Mouse (Mus musculus) embryonic facial prominence, embryonic 14.5 days (tissue): Measurements from ENCODE around the gene Tert. TPM values are rescaled to one million over a fixed set of nuclear protein-coding genes. Genes with fewer than 3 reads are reported as not detected.

Experiments
- ATAC-seq: fragments of 200-750 bp; cut with Nextera tagmentation; 2 replicates; pipeline ENCODE4 v1.8.0; 2017; ENCODE audit warnings: low read depth, moderate number of reproducible peaks, moderate TSS enrichment
- DNase-seq: peaks from one replicate; pipeline ENCODE4 v3.0.0-alpha.2; 2015; ENCODE audit warnings: low spot score
- H3K27ac ChIP-seq: fragments of 300-500 bp; sonication (generic); replicated peaks from 2 replicates; pipeline ENCODE4 v1.5.1; 2014; ENCODE audit warnings: low read depth, mild to moderate bottlenecking, low read length, moderate library complexity
- H3K27me3 ChIP-seq: fragments of 300-500 bp; sonication (generic); replicated peaks from 2 replicates; pipeline ENCODE4 v1.6.1; 2014; ENCODE audit warnings: low read length; ENCODE audit not compliant: control insufficient read depth, insufficient read depth
- H3K36me3 ChIP-seq: fragments of 300-500 bp; sonication (generic); 2 replicates; pipeline ENCODE4 v1.6.1; 2014; ENCODE audit warnings: low read length, mixed read lengths; ENCODE audit not compliant: control insufficient read depth, insufficient read depth
- H3K4me1 ChIP-seq: fragments of 300-500 bp; sonication (generic); 2 replicates; pipeline ENCODE4 v1.6.1; 2014; ENCODE audit warnings: antibody characterized with exemption, low read length; ENCODE audit not compliant: control insufficient read depth, insufficient read depth
- H3K4me2 ChIP-seq: fragments of 300-500 bp; sonication (generic); 2 replicates; pipeline ENCODE4 v1.6.1; 2014; ENCODE audit warnings: low read depth, mild to moderate bottlenecking, low read length, moderate library complexity, mixed read lengths
- H3K4me3 ChIP-seq: fragments of 300-500 bp; sonication (generic); 2 replicates; pipeline ENCODE4 v1.5.1; 2014; ENCODE audit warnings: low read depth, mild to moderate bottlenecking, low read length
- H3K9ac ChIP-seq: fragments of 300-500 bp; sonication (generic); 2 replicates; pipeline ENCODE4 v1.6.1; 2014; ENCODE audit warnings: low read depth, mild to moderate bottlenecking, low read length, moderate library complexity, mixed read lengths
- H3K9me3 ChIP-seq: fragments of 300-500 bp; sonication (generic); 2 replicates; pipeline ENCODE4 v1.6.1; 2016; ENCODE audit warnings: low read length; ENCODE audit not compliant: control insufficient read depth
- WGBS: fragments of 180-500 bp; shearing (Covaris S2); extraction: QIAGEN DNeasy Blood & Tissue Kit; methylation state at CpG from one replicate; pipeline ENCODE4 v1.1.7; 2014; 5-methylcytosine and 5-hydroxymethylcytosine counted together
- polyA plus RNA-seq: library from polyadenylated mRNA; unstranded; fragments of >200 nt; fragmentation: Nextera tagmentation; extraction: Ambion mirVana; gene quantifications from 2 replicates; pipeline ENCODE4 v1.2.1, GENCODE M21; 2014

Tert gene
- polyA plus RNA-seq, 1 experiment from 2014 or later = 2.2 TPM

GRCm38 (mm10) chr13:73682226-73682625, 55.5 kb downstream of the Tert start:
- no peak for ATAC-seq
- no peak for DNase-seq
- Histone ChIP-seq H3K27me3 (no peaks in the 10 kb centered on the region), H3K9ac (no peak overlapping the region), H3K4me2 (no peak overlapping the region), H3K4me3 (no peak overlapping the region), H3K36me3 (no peaks in the 10 kb centered on the region), H3K27ac (no peak overlapping the region), H3K9me3 (no peaks in the 10 kb centered on the region), H3K4me1 (no peaks in the 10 kb centered on the region)
- 91% methylated on average over 2 of the region's 2 CpGs for WGBS

- no peaks in the 10 kb centered on the region for H3K9me3 ChIP-seq
- H3K4me1 ChIP-seq = no peaks in the 10 kb centered on the region
- H3K4me2 ChIP-seq = no peak overlapping the region
- WGBS = 78% methylated on average over 11 of the region's 11 CpGs
- H3K27me3 ChIP-seq = no peaks in the 10 kb centered on the region
- H3K27ac ChIP-seq = no peak overlapping the region
- no peaks in the 10 kb centered on the region for H3K36me3 ChIP-seq
- no peak overlapping the region for H3K4me3 ChIP-seq
- ATAC-seq (no peak), DNase-seq (peak; percentile 2)
- no peak overlapping the region for H3K9ac ChIP-seq
These were observed 57.0 kb downstream of the Tert start for GRCm38 (mm10) chr13:73683682-73684081.

DNA sequence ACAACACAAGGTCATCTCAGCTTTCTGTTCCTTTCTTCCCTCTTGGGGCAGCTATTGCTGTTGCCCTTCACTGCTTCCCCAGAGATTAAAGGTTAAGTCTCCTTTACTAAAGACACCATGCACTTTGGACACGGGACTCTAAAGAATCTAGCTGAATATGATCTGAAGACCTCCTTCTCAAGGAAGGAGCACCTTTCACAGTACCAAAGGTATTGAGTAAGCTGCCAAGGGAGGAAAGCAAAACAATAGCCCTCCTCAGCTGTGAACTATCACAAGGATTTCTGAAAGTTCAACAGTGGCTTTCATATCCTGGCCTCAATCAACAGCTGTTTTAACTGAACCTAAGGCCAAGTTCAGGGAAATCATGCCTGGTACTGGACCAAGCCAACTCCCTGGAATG, 57.7 kb downstream of the Tert start:
- WGBS = 65% methylated on average over 1 of the region's 1 CpGs
- H3K27ac ChIP-seq = no peak overlapping the region
- ATAC-seq (no peak), DNase-seq (no peak)
- no peak overlapping the region for H3K4me2 ChIP-seq
- H3K4me3 ChIP-seq = no peak overlapping the region
- H3K4me1 ChIP-seq = no peaks in the 10 kb centered on the region
- no peaks in the 10 kb centered on the region for H3K27me3 ChIP-seq
- no peak overlapping the region for H3K9ac ChIP-seq
- no peaks in the 10 kb centered on the region for H3K36me3 ChIP-seq
- no peaks in the 10 kb centered on the region for H3K9me3 ChIP-seq

- Histone ChIP-seq H3K9ac (no peak overlapping the region), H3K9me3 (no peaks in the 10 kb centered on the region), H3K4me2 (no peak overlapping the region), H3K36me3 (no peaks in the 10 kb centered on the region), H3K4me3 (no peak overlapping the region), H3K27me3 (no peaks in the 10 kb centered on the region), H3K27ac (no peak overlapping the region), H3K4me1 (no peaks in the 10 kb centered on the region)
- no peak for DNase-seq
- ATAC-seq = no peak
- 82% methylated on average over 6 of the region's 6 CpGs for WGBS
These were observed 58.8 kb downstream of the Tert start for GRCm38 (mm10) chr13:73685502-73685901.

- H3K36me3 ChIP-seq = no peaks in the 10 kb centered on the region
- H3K4me3 ChIP-seq = no peak overlapping the region
- H3K9ac ChIP-seq = no peak overlapping the region
- H3K4me2 ChIP-seq = no peak overlapping the region
- H3K27ac ChIP-seq = no peak overlapping the region
- no peaks in the 10 kb centered on the region for H3K4me1 ChIP-seq
- no peak for ATAC-seq
- H3K9me3 ChIP-seq = no peaks in the 10 kb centered on the region
- 53% methylated on average over 3 of the region's 3 CpGs for WGBS
- no peaks in the 10 kb centered on the region for H3K27me3 ChIP-seq
- DNase-seq = no peak
These were observed 60.9 kb downstream of the Tert start for GRCm38 (mm10) chr13:73687601-73688000.

- Histone ChIP-seq H3K36me3 (no peaks in the 10 kb centered on the region), H3K9ac (no peak overlapping the region), H3K9me3 (no peaks in the 10 kb centered on the region), H3K27ac (no peak overlapping the region), H3K4me2 (no peak overlapping the region), H3K27me3 (no peaks in the 10 kb centered on the region), H3K4me3 (no peak overlapping the region), H3K4me1 (no peaks in the 10 kb centered on the region)
- WGBS = 80% methylated on average over 4 of the region's 4 CpGs
- no peak for DNase-seq
- no peak for ATAC-seq
These were observed 62.2 kb downstream of the Tert start for GRCm38 (mm10) chr13:73688934-73689333.

DNA sequence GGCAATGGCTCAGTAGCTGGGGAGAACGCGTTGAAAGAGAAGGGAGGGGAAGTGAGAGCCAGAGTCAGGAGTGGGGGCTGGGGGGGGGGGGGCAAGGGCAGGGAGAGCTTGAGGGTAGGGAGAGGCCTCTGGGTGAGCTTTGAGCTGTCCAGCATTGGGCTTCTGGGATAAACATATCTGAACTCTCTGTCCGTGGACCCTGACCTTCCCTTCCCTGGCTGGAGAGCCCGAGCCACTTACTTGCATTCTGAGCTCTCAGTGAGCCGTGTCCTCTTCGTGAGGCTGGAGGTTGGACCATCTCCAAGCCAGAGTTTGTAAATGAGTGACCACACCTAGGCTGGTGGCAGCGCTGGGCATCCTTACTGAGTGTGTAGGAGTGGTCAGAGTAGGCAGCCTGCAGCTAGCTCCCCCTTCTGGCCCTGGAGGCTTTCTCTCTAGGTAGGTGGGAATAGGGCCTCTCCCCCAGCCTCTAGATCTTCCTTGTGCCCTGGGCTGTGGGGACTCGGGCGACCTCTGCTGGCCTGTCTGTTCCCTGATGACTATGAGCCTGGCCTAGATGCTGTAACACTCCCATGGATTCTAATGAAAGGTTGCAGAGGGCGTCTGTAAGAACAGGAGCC, 65.6 kb downstream of the Tert start:
- WGBS = 32% methylated on average over 7 of the region's 10 CpGs
- no peaks in the 10 kb centered on the region for H3K36me3 ChIP-seq
- peak; percentile 89 for ATAC-seq

GRCm38 (mm10) chr13:73693333-73693732, 66.6 kb downstream of the Tert start:
- no peak for ATAC-seq
- H3K9ac ChIP-seq = no peak overlapping the region
- no peaks in the 10 kb centered on the region for H3K27me3 ChIP-seq
- H3K36me3 ChIP-seq = no peaks in the 10 kb centered on the region
- DNase-seq = no peak
- H3K4me3 ChIP-seq = no peak overlapping the region
- H3K27ac ChIP-seq = no peak overlapping the region
- no peaks in the 10 kb centered on the region for H3K9me3 ChIP-seq
- no peaks in the 10 kb centered on the region for H3K4me1 ChIP-seq
- WGBS = 73% methylated on average over 2 of the region's 2 CpGs
- no peak overlapping the region for H3K4me2 ChIP-seq

More for the DNA sequence above, 65.6 kb downstream of the Tert start:
- H3K9ac ChIP-seq = no peak overlapping the region
- H3K27me3 ChIP-seq = no peaks in the 10 kb centered on the region
- no peak overlapping the region for H3K4me2 ChIP-seq
- no peaks in the 10 kb centered on the region for H3K9me3 ChIP-seq
- no peaks in the 10 kb centered on the region for H3K4me1 ChIP-seq
- H3K27ac ChIP-seq = no peak overlapping the region
- no peak overlapping the region for H3K4me3 ChIP-seq
- DNase-seq = peak; percentile 60

GRCm38 (mm10) chr13:73694972-73695371, 68.3 kb downstream of the Tert start:
- DNase-seq = no peak
- no peak overlapping the region for H3K9ac ChIP-seq
- H3K4me1 ChIP-seq = no peaks in the 10 kb centered on the region
- H3K4me3 ChIP-seq = no peak overlapping the region
- 91% methylated on average over 1 of the region's 1 CpGs for WGBS
- no peak for ATAC-seq
- H3K27me3 ChIP-seq = no peaks in the 10 kb centered on the region
- no peaks in the 10 kb centered on the region for H3K36me3 ChIP-seq
- no peaks in the 10 kb centered on the region for H3K9me3 ChIP-seq
- no peak overlapping the region for H3K27ac ChIP-seq
- no peak overlapping the region for H3K4me2 ChIP-seq
